ENCODE assay signal across 7 mouse cellular contexts in the genomic region with DNA sequence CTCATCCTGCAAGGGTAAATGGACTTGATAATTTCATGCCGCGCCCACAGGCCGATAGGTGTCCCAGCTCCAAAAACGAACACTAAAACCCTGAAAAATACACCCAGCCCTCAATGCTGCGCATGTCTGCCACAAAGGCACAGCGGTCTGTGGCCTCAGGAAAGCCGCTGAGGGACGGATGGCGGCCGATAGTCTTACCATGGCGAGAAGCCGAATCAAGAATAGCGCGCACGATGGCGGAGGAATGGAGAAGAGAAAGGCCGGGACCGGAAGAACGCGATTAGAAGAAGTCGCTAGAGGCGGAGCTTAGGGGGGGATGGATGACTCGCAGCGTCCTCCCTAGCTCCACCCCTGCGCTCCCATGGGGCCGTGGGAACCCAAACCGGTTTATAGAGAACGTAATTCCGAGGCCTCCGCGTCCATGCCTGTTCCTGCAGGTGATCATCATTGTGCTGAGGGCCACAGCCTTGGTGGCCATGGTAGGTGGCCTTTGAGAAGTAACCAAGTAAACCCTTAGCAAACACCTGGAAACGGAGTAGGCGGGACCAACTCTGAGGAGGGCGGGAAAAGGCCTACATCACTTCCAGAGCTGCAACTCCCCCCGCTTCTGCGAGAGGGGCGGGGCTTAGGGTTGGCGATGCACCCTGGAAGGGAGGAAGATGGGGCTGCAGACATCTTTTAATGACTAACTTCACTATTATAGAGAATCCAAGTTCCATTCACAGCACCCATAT. TPM values are rescaled to one million over a fixed set of nuclear protein-coding genes. Genes with fewer than 3 reads are reported as not detected.
A peak's percentile ranks its signal among the peaks of the same experiment; 100 is the strongest.
DNase-seq lines count a peak whose midpoint lies in the region; ATAC-seq and TF ChIP-seq lines count a peak whose summit lies in the region.

Gene Rpl39, minus strand, starts transcription at position 476 of the 734 bp plus-strand sequence.

- 0 out of 2 replicates have a peak, but pooled peaks cover 2% of the 10 kb centered on the region for H3K4me1 ChIP-seq in embryonic facial prominence, embryonic 12.5 days
- H3K4me1 ChIP-seq in kidney, adult 2 months (ENCODE audit: control insufficient read depth, insufficient read depth, low read length) = peaks cover 10% of the 10 kb centered on the region; the same call in 1 of the 2 replicates
- H3K4me1 ChIP-seq in limb, embryonic 12.5 days (replicated peaks) = 0 out of 2 replicates have a peak, but pooled peaks cover 3% of the 10 kb centered on the region
- peaks cover 10% of the 10 kb centered on the region for H3K4me1 ChIP-seq in midbrain, embryonic 15.5 days
- H3K4me1 ChIP-seq in spleen, adult 2 months (ENCODE audit: control insufficient read depth, insufficient read depth, insufficient read length) = peaks cover 3% of the 10 kb centered on the region

- 14% methylated on average over 38 of the region's 38 CpGs for WGBS in embryonic facial prominence, embryonic 12.5 days
- WGBS in kidney, adult 2 months = under 1% methylated on average over 37 of the region's 38 CpGs
- 10% methylated on average over 38 of the region's 38 CpGs for WGBS in limb, embryonic 12.5 days
- 16% methylated on average over 38 of the region's 38 CpGs for WGBS in midbrain, embryonic 15.5 days
- 20% methylated on average over 38 of the region's 38 CpGs for WGBS in spleen, adult 2 months

- H3K9ac ChIP-seq in embryonic facial prominence, embryonic 12.5 days = peak within 1 kb of the TSS; percentile 70
- peak within 1 kb of the TSS; percentile 74 for H3K9ac ChIP-seq in limb, embryonic 12.5 days (replicated peaks)
- H3K9ac ChIP-seq in midbrain, embryonic 15.5 days = peak within 1 kb of the TSS; percentile 58

- H3K9me3 ChIP-seq in embryonic facial prominence, embryonic 12.5 days = no peaks in the 10 kb centered on the region
- no peaks in the 10 kb centered on the region for H3K9me3 ChIP-seq in limb, embryonic 12.5 days
- H3K9me3 ChIP-seq in midbrain, embryonic 15.5 days = no peaks in the 10 kb centered on the region

- H3K4me2 ChIP-seq in embryonic facial prominence, embryonic 12.5 days (replicated peaks) = peak within 1 kb of the TSS; percentile 72
- H3K4me2 ChIP-seq in limb, embryonic 12.5 days = peak within 1 kb of the TSS; percentile 66
- H3K4me2 ChIP-seq in midbrain, embryonic 15.5 days = peak within 1 kb of the TSS; percentile 64

- H3K27ac ChIP-seq in embryonic facial prominence, embryonic 12.5 days = peak within 1 kb of the TSS; percentile 84
- H3K27ac ChIP-seq in kidney, adult 2 months (ENCODE audit: insufficient read depth, low read depth, low read length) = peak within 1 kb of the TSS; percentile 93
- peak within 1 kb of the TSS; percentile 89 for H3K27ac ChIP-seq in limb, embryonic 12.5 days
- peak within 1 kb of the TSS; percentile 91 for H3K27ac ChIP-seq in midbrain, embryonic 15.5 days
- H3K27ac ChIP-seq in spleen, adult 2 months (ENCODE audit: insufficient read depth, low read length) = peak within 1 kb of the TSS; percentile 95

- peaks cover 15% of the 10 kb centered on the region; the same call in 1 of the 2 replicates for H3K36me3 ChIP-seq in embryonic facial prominence, embryonic 12.5 days
- no peaks in the 10 kb centered on the region; the same call in 1 of the 2 replicates for H3K36me3 ChIP-seq in kidney, adult 2 months (ENCODE audit: control insufficient read depth, insufficient read depth, low read length)
- H3K36me3 ChIP-seq in limb, embryonic 12.5 days = peaks cover 16% of the 10 kb centered on the region
- H3K36me3 ChIP-seq in midbrain, embryonic 15.5 days (replicated peaks) = no peaks in the 10 kb centered on the region
- H3K36me3 ChIP-seq in spleen, adult 2 months (ENCODE audit: control insufficient read depth, insufficient read depth, low read length) = peaks cover 6% of the 10 kb centered on the region

- DNase-seq in adrenal gland, postnatal 25 days = peak; percentile 81
- DNase-seq in heart, adult 11 months = peak; percentile 99
- DNase-seq in kidney, adult 2 months = peak; percentile 93
- DNase-seq in spleen, adult 2 months (ENCODE audit: low read depth in 1 of 2, low spot score in 2 of 2) = peak; percentile 84

- peak; percentile 60 for TF ChIP-seq POLR2A in kidney, adult 2 months (IDR thresholded peaks at IDR 0.05; ENCODE audit: low read depth, low read length)
- peak; percentile 69 for TF ChIP-seq POLR2A in spleen, adult 2 months (IDR thresholded peaks at IDR 0.05; ENCODE audit: low read depth, low read length)

- ATAC-seq in embryonic facial prominence, embryonic 12.5 days (ENCODE audit: insufficient number of reproducible peaks, insufficient read depth, low FRiP score, low TSS enrichment) = peak; percentile 84
- ATAC-seq in limb, embryonic 12.5 days (ENCODE audit: insufficient number of reproducible peaks, insufficient read depth, low FRiP score, low TSS enrichment, low read depth) = peak; percentile 88
- ATAC-seq in midbrain, embryonic 15.5 days (replicated peaks) = peak; percentile 96

- TF ChIP-seq CTCF in kidney, adult 2 months (conservative IDR thresholded peaks at IDR 0.05; ENCODE audit: insufficient read depth, insufficient read length, low read depth, low read length) = no peak
- TF ChIP-seq CTCF in spleen, adult 2 months (IDR thresholded peaks at IDR 0.05; ENCODE audit: extremely low read depth, insufficient read depth, insufficient read length, insufficient replicate concordance) = no peak

- peak within 1 kb of the TSS; percentile 57 for H3K4me3 ChIP-seq in embryonic facial prominence, embryonic 12.5 days
- H3K4me3 ChIP-seq in kidney, adult 2 months (ENCODE audit: insufficient read depth, low read depth, low read length) = peak within 1 kb of the TSS; percentile 89
- H3K4me3 ChIP-seq in limb, embryonic 12.5 days (replicated peaks) = peak within 1 kb of the TSS; percentile 55
- H3K4me3 ChIP-seq in midbrain, embryonic 15.5 days = peak within 1 kb of the TSS; percentile 53
- H3K4me3 ChIP-seq in spleen, adult 2 months (ENCODE audit: extremely low read depth, insufficient read depth, insufficient read length) = peak within 1 kb of the TSS; percentile 73

- no peaks in the 10 kb centered on the region for H3K27me3 ChIP-seq in embryonic facial prominence, embryonic 12.5 days
- H3K27me3 ChIP-seq in kidney, adult 2 months (replicated peaks; ENCODE audit: control insufficient read depth, insufficient read depth, low read length) = no peaks in the 10 kb centered on the region
- H3K27me3 ChIP-seq in limb, embryonic 12.5 days = no peaks in the 10 kb centered on the region
- H3K27me3 ChIP-seq in midbrain, embryonic 15.5 days (replicated peaks) = no peaks in the 10 kb centered on the region
- no peaks in the 10 kb centered on the region for H3K27me3 ChIP-seq in spleen, adult 2 months (ENCODE audit: control insufficient read depth, insufficient read depth, low read length)

RNA-seq across cellular contexts. Expression of gene Rpl39, which starts in this region (rescaled TPM):
- 532 and 613 TPM in 2 replicates for total RNA-seq in adrenal gland, postnatal 25 days (2021)
- polyA plus RNA-seq in embryonic facial prominence, embryonic 12.5 days (2016; fragmentation: Nextera tagmentation; extraction: Ambion mirVana) = 511 and 529 TPM in 2 replicates
- polyA plus RNA-seq in kidney, adult 2 months (2012; rRNA removed) = 69.4 and 115 TPM in 2 replicates
- polyA plus RNA-seq in limb, embryonic 12.5 days (2016; fragmentation: Nextera tagmentation; extraction: Ambion mirVana) = 532 and 542 TPM in 2 replicates
- polyA plus RNA-seq in midbrain, embryonic 15.5 days (2015; fragmentation: Nextera tagmentation; extraction: Ambion mirVana) = 228 and 240 TPM in 2 replicates
- 47.1 and 62.8 TPM in 2 replicates for polyA plus RNA-seq in spleen, adult 2 months (2012; rRNA removed)

Comparison
In these comparisons a context has a peak if more than half of its experiments do, and no peak if none do; other contexts are left out.
1. Peak in every context shown above with its lines: DNase-seq, ATAC-seq, H3K4me3 ChIP-seq and H3K27ac ChIP-seq.